Mouse (Mus musculus) small intestine, adult 2 months (tissue): ENCODE data around the gene Mettl7a1.

ENCODE experiments used
- CTCF ChIP-seq: fragments of 200-500 bp; IDR thresholded peaks from 2 replicates; pipeline ENCODE4 v1.5.1; 2012; ENCODE audit warnings: low read depth, mild to moderate bottlenecking, control low read depth, inconsistent platforms, low read length, moderate library complexity, mixed read lengths; ENCODE audit not compliant: insufficient replicate concordance, insufficient read length; ENCODE audit errors: extremely low read depth
- POLR2A ChIP-seq: fragments of 200-500 bp; IDR thresholded peaks from 2 replicates; pipeline ENCODE4 v1.6.1; 2012; ENCODE audit warnings: low read depth, mild to moderate bottlenecking, control low read depth, inconsistent platforms, low read length, moderate library complexity

- TF ChIP-seq POLR2A, result no peak
- no peak for TF ChIP-seq CTCF
Observed at GRCm38 (mm10) chr15:100269776-100270175, 34.2 kb upstream of the Mettl7a1 start.
